Mouse (Mus musculus) CH12.LX (cell line): Measurements from ENCODE around the gene Gm20521.

Source experiments
- CHD2 ChIP-seq: IDR thresholded peaks from 2 replicates; pipeline ENCODE4 v1.6.1; 2011; ENCODE audit warnings: low read length, improper control_type of control experiment
- CTCF ChIP-seq, 2 experiments: IDR thresholded peaks in 1 of 2; conservative IDR thresholded peaks in 1 of 2; 2 replicates each; pipeline ENCODE4 v1.5.1; 2011 to 2012; ENCODE audit warnings: low read depth in 2 of 2, low read length in 2 of 2, improper control_type of control experiment in 1 of 2, inconsistent platforms in 1 of 2, mild to moderate bottlenecking in 1 of 2, moderate library complexity in 1 of 2
- EP300 ChIP-seq: IDR thresholded peaks from 2 replicates; pipeline ENCODE4 v1.6.1; 2011; ENCODE audit warnings: low read length, improper control_type of control experiment
- MAX ChIP-seq: IDR thresholded peaks from 2 replicates; pipeline ENCODE4 v1.6.1; 2011; ENCODE audit warnings: low read length, improper control_type of control experiment

DNA sequence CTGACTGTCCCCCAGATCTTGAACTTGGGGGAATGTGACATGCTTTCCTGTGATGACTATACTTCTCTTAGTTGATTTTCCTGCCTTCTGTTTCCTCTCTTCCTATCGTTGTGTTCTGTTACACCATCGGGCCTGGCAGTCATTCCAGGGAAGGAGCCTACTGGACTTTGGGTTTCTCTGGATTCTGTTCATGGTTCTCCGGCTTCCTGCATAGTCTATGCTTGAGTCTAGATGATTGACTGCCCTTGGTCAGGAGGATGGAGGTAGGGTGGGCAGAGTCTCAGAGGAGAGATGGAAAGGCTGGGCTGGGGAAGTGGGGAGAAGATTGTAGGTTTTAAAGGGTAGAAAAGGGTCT is 56.9 kb downstream of the Gm20521 start:
- no peak for TF ChIP-seq CTCF (conservative IDR thresholded peaks at IDR 0.05 in 1 of 2, IDR thresholded peaks at IDR 0.05 in 1 of 2; ENCODE audit: low read depth in 2 of 2, low read length in 2 of 2)
- TF ChIP-seq EP300 = no peak
- no peak for TF ChIP-seq MAX
- no peak for TF ChIP-seq CHD2
